Mouse (Mus musculus) cerebellum, adult 2 months (tissue): ENCODE data around the gene Spns1.

Experiments
- CTCF ChIP-seq: fragments of 200-500 bp; IDR thresholded peaks from 2 replicates; pipeline ENCODE4 v1.5.1; 2011; ENCODE audit warnings: low read depth, mild to moderate bottlenecking, control low read depth, low read length, moderate library complexity, borderline replicate concordance; ENCODE audit not compliant: insufficient read depth
- POLR2A ChIP-seq: fragments of 200-500 bp; IDR thresholded peaks from 2 replicates; pipeline ENCODE4 v1.6.1; 2011; ENCODE audit warnings: low read length, control low read depth, borderline replicate concordance; ENCODE audit not compliant: insufficient read depth

GRCm38 (mm10) chr7:126416615-126417014, 39.4 kb upstream of the Spns1 start:
- TF ChIP-seq CTCF = no peak
- no peak for TF ChIP-seq POLR2A
